Mouse (Mus musculus): ENCODE measurements around the gene Wnt2.

- TF ChIP-seq EP300 (IDR thresholded peaks at IDR 0.05; ENCODE audit: low read depth) (no peak), CTCF (IDR thresholded peaks at IDR 0.05; ENCODE audit: low read depth) (no peak)
Measured at GRCm38 (mm10) chr6:18032271-18032670, 1.9 kb upstream of the Wnt2 start.
